Mouse (Mus musculus) midbrain, embryonic 14.5 days (tissue): Measurements from ENCODE around the gene Lrrc32. TPM values are rescaled to one million over a fixed set of nuclear protein-coding genes. Genes with fewer than 3 reads are reported as not detected.

Experiments
- ATAC-seq: fragments of 200-750 bp; cut with Nextera tagmentation; 2 replicates; pipeline ENCODE4 v1.8.0; 2017; ENCODE audit warnings: moderate number of reproducible peaks, moderate library complexity; ENCODE audit not compliant: low FRiP score, low TSS enrichment
- DNase-seq: peaks from one replicate; pipeline ENCODE4 v3.0.0-alpha.2; 2015
- H3K27ac ChIP-seq: fragments of 300-500 bp; sonication (generic); replicated peaks from 2 replicates; pipeline ENCODE4 v1.5.1; 2014; ENCODE audit warnings: mild to moderate bottlenecking, low read depth, low read length, moderate library complexity
- H3K27me3 ChIP-seq: fragments of 300-500 bp; sonication (generic); 2 replicates; pipeline ENCODE4 v1.6.1; 2014; ENCODE audit warnings: low read length, control low read depth, mixed read lengths; ENCODE audit not compliant: control insufficient read depth, insufficient read depth
- H3K36me3 ChIP-seq: fragments of 300-500 bp; sonication (generic); 2 replicates; pipeline ENCODE4 v1.6.1; 2014; ENCODE audit warnings: low read length, control low read depth; ENCODE audit not compliant: control insufficient read depth, insufficient read depth
- H3K4me1 ChIP-seq: fragments of 300-500 bp; sonication (generic); 2 replicates; pipeline ENCODE4 v1.6.1; 2014; ENCODE audit warnings: mild to moderate bottlenecking, antibody characterized with exemption, low read length, control low read depth; ENCODE audit not compliant: control insufficient read depth, insufficient read depth
- H3K4me2 ChIP-seq: fragments of 300-500 bp; sonication (generic); 2 replicates; pipeline ENCODE4 v1.6.1; 2014; ENCODE audit warnings: mild to moderate bottlenecking, low read length, moderate library complexity
- H3K4me3 ChIP-seq: fragments of 300-500 bp; sonication (generic); replicated peaks from 2 replicates; pipeline ENCODE4 v1.5.1; 2014; ENCODE audit warnings: low read depth, low read length
- H3K9ac ChIP-seq: fragments of 300-500 bp; sonication (generic); replicated peaks from 2 replicates; pipeline ENCODE4 v1.6.1; 2014; ENCODE audit warnings: mild to moderate bottlenecking, low read length, moderate library complexity
- H3K9me3 ChIP-seq: fragments of 300-500 bp; sonication (generic); 2 replicates; pipeline ENCODE4 v1.6.1; 2016; ENCODE audit warnings: low read length, control low read depth, mixed read lengths; ENCODE audit not compliant: control insufficient read depth
- WGBS: fragments of 180-500 bp; shearing (Covaris S2); extraction: QIAGEN DNeasy Blood & Tissue Kit; methylation state at CpG from one replicate; pipeline ENCODE4 v1.1.7; 2014; 5-methylcytosine and 5-hydroxymethylcytosine counted together
- polyA plus RNA-seq: library from polyadenylated mRNA; unstranded; fragments of >200 nt; fragmentation: Nextera tagmentation; extraction: Ambion mirVana; gene quantifications from 2 replicates; pipeline ENCODE4 v1.2.1, GENCODE M21; 2014

The Lrrc32 gene
- polyA plus RNA-seq, 1 experiment from 2014 or later, result 4.2 TPM

DNA sequence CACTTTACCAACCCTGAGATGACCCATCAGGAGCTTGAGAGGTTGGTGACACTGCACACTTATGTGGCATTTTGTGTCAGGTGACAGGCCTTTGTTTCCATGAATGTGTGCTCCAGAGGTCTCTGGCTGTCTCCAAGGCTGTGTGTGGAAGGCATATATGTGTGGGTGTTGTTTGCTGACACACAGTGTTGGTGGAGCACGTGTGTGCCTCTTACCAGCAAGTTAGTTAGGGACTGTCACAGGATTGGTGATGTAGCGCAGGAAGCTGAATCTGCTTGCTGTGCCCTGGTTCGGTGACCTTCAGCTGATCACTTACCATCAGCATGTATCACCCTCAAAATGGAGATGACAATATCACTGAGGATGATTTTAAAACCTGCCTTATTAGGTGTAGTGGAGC lies 4.2 kb upstream of the Lrrc32 start:
- H3K4me1 ChIP-seq, result peaks cover 8% of the 10 kb centered on the region; the same call in 1 of the 2 replicates
- WGBS, result 84% methylated on average over 3 of the region's 3 CpGs
- H3K36me3 ChIP-seq, result no peaks in the 10 kb centered on the region
- ATAC-seq (no peak), DNase-seq (no peak)
- no peaks in the 10 kb centered on the region for H3K27me3 ChIP-seq
- H3K4me3 ChIP-seq, result no peak overlapping the region
- no peak overlapping the region for H3K4me2 ChIP-seq
- no peak overlapping the region for H3K27ac ChIP-seq
- no peak overlapping the region for H3K9ac ChIP-seq
- no peaks in the 10 kb centered on the region for H3K9me3 ChIP-seq

DNA sequence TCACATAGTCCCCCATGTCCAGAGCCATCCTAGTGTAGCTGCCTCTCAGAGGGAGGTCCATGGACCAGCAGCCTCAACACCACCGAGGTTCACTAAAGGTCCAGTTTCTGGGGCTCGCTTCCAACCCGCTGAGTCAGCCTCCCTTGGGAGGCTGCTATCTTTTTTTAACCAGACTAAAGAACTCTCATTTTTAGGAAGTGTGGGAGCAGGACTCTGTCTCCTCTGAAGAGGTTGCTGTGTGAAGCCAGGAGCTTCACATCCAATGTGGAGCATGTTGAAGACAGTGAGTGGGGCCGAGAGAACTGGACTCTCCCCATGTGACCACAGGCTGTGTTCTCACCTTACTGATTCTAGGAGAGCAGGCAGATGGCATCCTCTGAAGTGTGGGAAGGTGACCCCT lies 3.6 kb upstream of the Lrrc32 start:
- 87% methylated on average over 4 of the region's 4 CpGs for WGBS
- H3K27me3 ChIP-seq, result no peaks in the 10 kb centered on the region
- H3K9me3 ChIP-seq, result no peaks in the 10 kb centered on the region
- no peak overlapping the region for H3K27ac ChIP-seq
- no peak overlapping the region for H3K4me3 ChIP-seq
- DNase-seq (no peak), ATAC-seq (no peak)
- H3K36me3 ChIP-seq, result no peaks in the 10 kb centered on the region
- peaks cover 8% of the 10 kb centered on the region; the same call in 1 of the 2 replicates for H3K4me1 ChIP-seq
- H3K4me2 ChIP-seq, result no peak overlapping the region
- H3K9ac ChIP-seq, result no peak overlapping the region

DNA sequence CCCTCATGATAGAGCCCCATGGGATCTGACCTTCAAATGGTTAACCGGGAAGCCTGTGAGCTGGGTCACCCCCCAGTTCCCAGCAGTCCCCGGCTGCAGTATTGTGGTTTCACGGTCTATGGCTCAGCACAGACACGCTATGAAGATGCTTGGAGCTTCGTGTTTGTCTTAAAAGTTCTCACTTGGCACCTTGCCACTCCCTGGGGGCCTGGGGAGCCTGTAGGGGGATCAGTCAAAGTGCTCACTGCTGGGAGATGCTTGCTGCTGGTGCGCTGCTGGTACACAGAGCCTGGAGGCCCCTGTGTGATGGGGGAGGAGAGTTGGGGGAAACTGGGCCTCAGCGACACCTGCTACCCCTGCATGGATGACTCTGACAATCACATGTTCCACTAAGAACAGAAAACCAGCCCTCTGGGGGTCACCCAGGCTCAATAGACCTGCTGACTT lies 2.6 kb upstream of the Lrrc32 start:
- Histone ChIP-seq H3K27me3 (no peaks in the 10 kb centered on the region), H3K4me1 (peaks cover 8% of the 10 kb centered on the region; the same call in 1 of the 2 replicates), H3K9me3 (no peaks in the 10 kb centered on the region), H3K4me2 (no peak overlapping the region), H3K9ac (no peak overlapping the region), H3K36me3 (no peaks in the 10 kb centered on the region), H3K4me3 (no peak overlapping the region), H3K27ac (no peak overlapping the region)
- 47% methylated on average over 7 of the region's 7 CpGs for WGBS
- DNase-seq (no peak), ATAC-seq (no peak)

DNA sequence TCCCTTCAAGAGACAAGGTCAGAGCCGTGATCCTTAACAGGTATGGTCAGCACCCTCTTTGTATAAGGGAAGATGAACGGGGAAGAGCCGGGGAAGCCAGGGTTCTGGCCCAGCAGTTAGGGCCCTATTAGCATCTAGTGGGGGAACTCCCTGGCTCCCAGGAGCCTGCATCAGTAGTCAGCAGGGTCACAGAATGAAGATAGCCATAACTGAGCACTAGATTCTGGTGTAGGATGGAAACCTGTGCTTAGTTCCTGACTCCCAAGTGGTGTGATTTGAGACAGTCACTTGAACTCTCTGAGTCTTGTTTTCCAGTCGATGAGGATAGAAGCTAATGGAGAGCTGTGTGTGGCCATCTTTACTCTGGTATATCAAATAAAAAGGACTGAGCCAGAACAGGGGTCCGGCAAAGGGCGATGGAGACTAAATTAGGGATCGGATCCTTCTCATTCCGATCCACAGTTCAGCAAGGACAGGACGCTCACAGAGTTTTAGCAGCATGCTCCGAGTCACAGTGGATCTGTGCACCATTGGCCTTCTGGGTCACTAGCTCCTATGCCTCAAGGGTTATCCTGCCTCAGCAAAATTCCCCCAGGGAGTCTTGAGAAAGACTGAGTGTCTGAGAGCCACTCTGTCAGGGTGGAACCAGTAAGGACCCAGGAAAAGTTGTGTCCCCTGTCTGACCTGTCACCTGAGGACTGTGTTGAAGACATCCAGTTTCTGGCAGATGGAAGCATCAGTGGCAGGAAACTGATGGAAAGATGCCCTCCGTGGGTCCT lies 1.7 kb upstream of the Lrrc32 start:
- WGBS, result 88% methylated on average over 11 of the region's 11 CpGs
- no peaks in the 10 kb centered on the region for H3K27me3 ChIP-seq
- ATAC-seq (no peak), DNase-seq (no peak)
- no peak overlapping the region for H3K4me3 ChIP-seq
- H3K4me2 ChIP-seq, result no peak overlapping the region
- H3K9ac ChIP-seq, result no peak overlapping the region
- H3K4me1 ChIP-seq, result peaks cover 8% of the 10 kb centered on the region; the same call in 1 of the 2 replicates
- no peaks in the 10 kb centered on the region for H3K36me3 ChIP-seq
- no peak overlapping the region for H3K27ac ChIP-seq
- H3K9me3 ChIP-seq, result no peaks in the 10 kb centered on the region

DNA sequence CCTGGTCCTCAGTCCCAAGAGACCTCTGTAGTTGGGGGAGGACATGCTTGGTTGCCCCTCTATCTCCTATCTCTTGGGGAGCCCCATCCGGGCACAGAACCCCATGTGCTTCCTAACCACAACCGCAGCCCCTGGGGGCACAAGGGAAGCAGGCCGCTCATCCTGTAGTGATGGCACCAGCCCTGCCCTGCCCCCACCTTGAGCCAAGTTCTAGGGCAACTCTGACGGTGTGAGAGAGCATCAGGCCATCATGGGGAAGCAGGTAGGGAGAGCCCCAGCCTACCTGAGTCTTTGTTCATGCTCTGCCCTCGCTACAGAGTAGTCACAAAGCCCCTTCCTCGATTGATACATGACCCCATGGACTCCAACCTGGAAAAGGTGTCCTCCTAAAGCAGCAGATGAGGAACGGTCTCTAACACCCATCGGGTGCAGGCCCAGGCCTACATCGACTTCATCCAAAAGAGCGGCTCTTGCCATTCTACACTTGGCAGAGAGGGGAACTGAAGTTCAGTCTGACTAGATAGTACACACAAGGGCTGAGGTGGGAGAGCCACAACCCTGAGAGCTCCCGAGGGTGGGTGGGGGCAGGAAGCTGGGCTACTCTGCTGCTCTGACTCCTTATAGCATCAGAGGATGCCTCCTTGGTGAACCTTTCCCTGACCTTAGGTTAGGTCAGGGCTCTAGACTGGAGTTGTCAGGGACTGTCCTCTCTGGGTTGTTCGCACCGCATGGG lies 519 bp upstream of the Lrrc32 start:
- no peak for ATAC-seq
- H3K4me2 ChIP-seq, result peak overlapping the region; percentile 83; the same call in 1 of the 2 replicates

DNA sequence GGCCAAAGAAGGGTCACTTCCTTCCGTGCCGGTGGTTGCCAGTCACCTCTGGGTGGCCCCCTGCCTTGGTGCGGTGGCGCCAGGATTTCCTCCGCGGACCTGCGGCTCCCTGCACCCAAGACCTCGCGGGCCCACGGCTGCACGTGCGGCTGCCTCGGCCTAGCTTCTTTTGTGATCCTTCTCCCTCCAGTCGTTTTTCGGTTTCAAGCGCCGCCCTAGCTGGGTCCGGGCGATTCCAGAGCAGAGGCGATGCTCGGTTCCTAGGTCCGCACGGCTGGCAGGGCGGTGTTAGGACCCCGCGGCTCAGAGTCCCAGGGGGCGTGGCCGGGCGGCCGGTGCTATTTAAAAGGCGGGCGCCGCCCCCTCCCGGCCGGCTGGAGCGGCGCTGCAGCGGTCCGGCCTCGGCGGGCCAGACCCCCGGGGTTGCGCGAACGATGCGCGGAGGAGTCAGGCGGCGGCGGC lies 571 bp downstream of the Lrrc32 start:
- no peak overlapping the region for H3K27ac ChIP-seq
- no peaks in the 10 kb centered on the region for H3K27me3 ChIP-seq
- H3K9me3 ChIP-seq, result no peaks in the 10 kb centered on the region
- DNase-seq (peak; percentile 90), ATAC-seq (peak; percentile 73)
- H3K36me3 ChIP-seq, result no peaks in the 10 kb centered on the region
- peak overlapping the region; percentile 60 for H3K9ac ChIP-seq
- H3K4me2 ChIP-seq, result peak overlapping the region; percentile 83
- under 1% methylated on average over 50 of the region's 50 CpGs for WGBS
- peaks cover 8% of the 10 kb centered on the region; the same call in 1 of the 2 replicates for H3K4me1 ChIP-seq
- peak overlapping the region; percentile 49 for H3K4me3 ChIP-seq

More for the DNA sequence above, 519 bp upstream of the Lrrc32 start:
- WGBS, result 88% methylated on average over 13 of the region's 13 CpGs
- no peaks in the 10 kb centered on the region for H3K36me3 ChIP-seq
- H3K27ac ChIP-seq, result no peak overlapping the region
- peaks cover 8% of the 10 kb centered on the region; the same call in 1 of the 2 replicates for H3K4me1 ChIP-seq
- H3K27me3 ChIP-seq, result no peaks in the 10 kb centered on the region
- H3K9me3 ChIP-seq, result no peaks in the 10 kb centered on the region
- no peak overlapping the region for H3K4me3 ChIP-seq
- H3K9ac ChIP-seq, result no peak overlapping the region
- no peak for DNase-seq

DNA sequence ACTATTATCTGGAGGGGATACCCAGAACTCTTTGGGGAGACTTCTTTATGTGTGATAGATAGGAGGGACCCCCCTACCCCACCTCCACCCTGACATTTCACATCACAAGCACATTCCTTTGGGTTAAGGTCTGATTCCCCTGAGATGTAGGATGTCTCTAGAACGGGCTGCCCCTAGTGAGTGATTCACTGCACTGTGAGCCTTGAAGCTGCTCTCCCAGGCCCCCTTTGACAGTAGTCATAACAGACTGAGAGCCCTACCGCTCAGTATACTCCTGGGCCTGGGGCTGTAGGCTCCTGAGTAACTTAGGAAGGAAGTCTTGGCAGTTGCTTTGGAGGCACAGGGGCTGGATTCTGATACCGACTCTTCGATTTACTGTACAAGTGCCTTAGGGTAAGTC lies 1.2 kb downstream of the Lrrc32 start:
- Histone ChIP-seq H3K4me1 (peaks cover 8% of the 10 kb centered on the region; the same call in 1 of the 2 replicates), H3K27me3 (no peaks in the 10 kb centered on the region), H3K27ac (no peak overlapping the region), H3K36me3 (no peaks in the 10 kb centered on the region), H3K4me3 (peak overlapping the region; percentile 49), H3K9me3 (no peaks in the 10 kb centered on the region), H3K4me2 (peak overlapping the region; percentile 83), H3K9ac (no peak overlapping the region)
- ATAC-seq (no peak), DNase-seq (no peak)
- 68% methylated on average over 4 of the region's 4 CpGs for WGBS

DNA sequence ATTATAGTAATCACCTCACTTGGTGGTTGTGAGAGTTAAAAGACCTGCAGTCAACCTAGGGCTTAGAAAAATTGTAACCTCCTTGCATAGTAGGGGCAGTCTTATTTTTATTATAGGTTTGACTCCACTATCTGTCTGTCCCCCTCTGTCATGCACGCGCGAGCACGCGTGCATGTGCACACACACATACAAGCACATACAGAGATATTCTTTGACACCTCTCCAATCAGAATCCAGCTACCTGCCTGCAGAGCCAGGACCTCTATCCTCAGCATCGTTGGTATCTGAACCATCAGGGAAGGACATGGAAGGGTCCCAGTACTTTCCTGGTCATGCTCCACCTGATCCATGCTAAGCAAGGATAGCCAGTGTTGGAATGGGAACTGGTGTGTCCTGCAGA lies 1.8 kb downstream of the Lrrc32 start:
- H3K27ac ChIP-seq, result no peak overlapping the region
- H3K4me3 ChIP-seq, result no peak overlapping the region
- H3K4me1 ChIP-seq, result peaks cover 8% of the 10 kb centered on the region; the same call in 1 of the 2 replicates
- ATAC-seq, result no peak
- DNase-seq, result no peak
- H3K27me3 ChIP-seq, result no peaks in the 10 kb centered on the region
- H3K36me3 ChIP-seq, result no peaks in the 10 kb centered on the region
- WGBS, result 92% methylated on average over 6 of the region's 6 CpGs
- H3K9ac ChIP-seq, result no peak overlapping the region
- no peak overlapping the region for H3K4me2 ChIP-seq
- H3K9me3 ChIP-seq, result no peaks in the 10 kb centered on the region
